Mouse (Mus musculus) left cerebral cortex, postnatal 14 days (tissue): ENCODE measurements around the gene Cenpj. TPM values are rescaled to one million over a fixed set of nuclear protein-coding genes. Genes with fewer than 3 reads are reported as not detected.

Source experiments
- DNase-seq, 2 experiments: peaks; one replicate each; pipeline ENCODE4 v3.0.0; 2021 to 2022; ENCODE audit warnings: low spot score in 2 of 2, mixed read lengths in 1 of 2
- intact Hi-C: fragments of 180-260 bp; cut with DNase I; formaldehyde crosslinking; loops from one replicate; pipeline ENCODE4 v1.15.1; 2025
- total RNA-seq, 2 experiments: library from RNA; stranded (reverse); gene quantifications; 2 replicates each; pipeline ENCODE4 v1.2.3; 2021

Cenpj gene
- total RNA-seq, 2 experiments from 2014 or later = 2.4 to 3.3 TPM

DNA sequence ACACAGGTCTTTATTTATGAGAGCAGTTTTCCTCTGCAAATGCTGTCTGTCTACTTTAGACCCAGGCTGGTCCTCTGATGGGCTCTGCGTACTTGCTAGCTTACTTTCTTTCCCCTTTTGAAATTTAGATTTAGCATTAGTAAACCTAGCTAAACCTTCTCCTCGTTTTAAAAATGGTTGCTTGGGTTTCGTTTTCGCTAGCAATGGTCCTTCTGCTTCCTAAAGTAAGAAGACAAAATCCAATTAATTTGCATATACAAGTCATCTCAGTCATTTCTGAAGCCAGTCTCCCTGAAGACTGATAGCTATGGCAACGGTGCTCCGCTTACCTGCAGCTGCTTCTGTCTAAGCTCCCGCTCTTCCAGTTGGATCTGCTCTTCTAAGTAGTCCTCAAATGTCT, 21.9 kb downstream of the Cenpj start:
- no peak for DNase-seq
- intact Hi-C loops = no loop called here

GRCm38 (mm10) chr14:56552924-56553323, 22.3 kb downstream of the Cenpj start:
- DNase-seq = no peak
- intact Hi-C loops = no loop called here

- no peak for DNase-seq
- intact Hi-C loops = no loop called here
Observed at GRCm38 (mm10) chr14:56550960-56551359, 24.3 kb downstream of the Cenpj start.

DNA sequence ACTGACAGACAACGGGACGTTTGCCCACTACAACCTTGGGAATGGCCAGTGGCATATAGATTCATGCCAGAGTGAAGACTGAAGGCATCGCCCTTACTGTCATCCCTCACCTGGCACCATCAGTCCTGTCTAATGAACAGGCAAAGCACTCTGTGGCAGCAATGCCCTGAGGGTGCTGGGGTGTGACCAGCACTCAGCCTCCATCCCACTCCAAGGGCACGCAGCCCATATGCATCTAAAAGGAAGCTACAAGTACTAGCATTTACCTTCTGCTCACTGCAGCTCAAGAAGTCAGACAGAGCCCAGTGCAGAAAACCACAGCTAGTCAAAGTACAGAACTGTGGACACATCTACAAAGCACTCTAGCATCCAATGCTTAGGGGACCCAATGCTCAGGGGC, 29.7 kb downstream of the Cenpj start:
- no peak for DNase-seq
- intact Hi-C loops = no loop called here

GRCm38 (mm10) chr14:56544946-56545345, 30.3 kb downstream of the Cenpj start:
- no peak for DNase-seq
- intact Hi-C loops = no loop called here

- intact Hi-C loops = no loop called here
- no peak for DNase-seq
Observed at GRCm38 (mm10) chr14:56530788-56531187, 44.4 kb downstream of the Cenpj start.

GRCm38 (mm10) chr14:56514775-56515174, 60.5 kb downstream of the Cenpj start:
- intact Hi-C loops = no loop called here
- DNase-seq = no peak

DNA sequence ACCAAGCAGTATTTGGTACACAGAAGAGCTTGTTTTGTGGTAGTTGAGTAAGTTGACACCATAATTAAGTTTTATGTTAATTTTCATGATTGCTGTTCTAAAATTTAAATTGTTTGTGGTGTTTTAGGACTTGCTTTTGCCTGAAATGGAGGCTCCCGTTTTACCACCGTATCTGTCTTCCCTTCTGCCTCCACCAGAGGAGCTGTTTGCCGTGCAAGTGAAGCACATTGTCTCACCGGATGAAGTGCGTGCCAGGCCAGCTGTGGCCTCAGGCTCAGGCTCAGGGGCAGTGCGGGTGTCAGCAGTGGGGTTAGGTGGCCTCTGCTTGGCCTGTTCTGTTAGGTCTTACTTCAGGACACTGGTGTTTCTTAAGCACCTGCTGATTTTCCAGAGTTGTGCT, 63.1 kb downstream of the Cenpj start:
- intact Hi-C loops = no loop called here
- DNase-seq = peak in 1 of 2 experiments; percentile 11

DNA sequence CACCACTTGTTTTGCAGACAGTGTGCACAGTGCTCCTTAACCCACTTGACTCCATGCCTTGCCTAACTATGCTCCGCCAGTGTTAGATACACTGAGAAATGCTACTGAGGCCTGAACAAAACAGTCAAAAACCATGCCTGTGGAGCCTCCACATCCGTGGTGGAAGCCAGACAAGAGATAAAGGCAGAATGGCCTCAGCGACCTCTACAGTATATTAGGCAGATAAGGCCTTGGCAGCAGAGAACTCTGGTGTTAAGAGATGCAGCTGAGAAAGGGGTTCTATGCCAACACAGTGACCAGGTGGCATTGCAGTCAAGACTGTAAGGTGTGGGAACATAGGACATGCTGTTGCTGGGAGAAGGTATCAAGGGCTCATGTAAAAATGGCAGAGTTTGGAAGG, 68.5 kb downstream of the Cenpj start:
- DNase-seq = no peak
- intact Hi-C loops = no loop called here

- intact Hi-C loops = no loop called here
- no peak for DNase-seq
Observed at GRCm38 (mm10) chr14:56502407-56502806, 72.8 kb downstream of the Cenpj start.

- no peak for DNase-seq
- intact Hi-C loops = no loop called here
Observed at GRCm38 (mm10) chr14:56489806-56490205, 85.4 kb downstream of the Cenpj start.

Other genes with a start within 250 kb of the Cenpj start
- under 1 TPM; 0.19 to 0.24 TPM for gene Atp12a, start 210.4 kb downstream of the Cenpj start, total RNA-seq
- 1 to 10 TPM in 1 of 2 experiments, under 1 TPM in 1; 0.47 to 1.0 TPM for gene Rnf17, start 172.8 kb downstream of the Cenpj start, total RNA-seq
- gene Parp4, start 194 bp upstream of the Cenpj start, total RNA-seq = 1 to 10 TPM; 2.7 to 3.8 TPM
- gene Mphosph8, start 92.8 kb upstream of the Cenpj start, total RNA-seq = 10 to 100 TPM; 55.2 to 59.4 TPM
- gene Pspc1, start 202.9 kb upstream of the Cenpj start, total RNA-seq = 10 to 100 TPM; 62.9 to 63.1 TPM
- 10 to 100 TPM; 25.3 to 26.7 TPM for gene Zmym5, start 236.3 kb upstream of the Cenpj start, total RNA-seq